Mouse (Mus musculus) mesoderm, embryonic 11.5 days (tissue): ENCODE data around the gene Mef2c.

Experiments
- DNase-seq: peaks from one replicate; pipeline ENCODE4 v3.0.0-alpha.2; 2012; ENCODE audit warnings: low read depth, low spot score

The Mef2c gene

GRCm38 (mm10) chr13:83571973-83572447, 68.2 kb downstream of the Mef2c start:
- DNase-seq, result no peak

- no peak for DNase-seq
These were observed 68.6 kb downstream of the Mef2c start for GRCm38 (mm10) chr13:83572469-83572868.

GRCm38 (mm10) chr13:83573327-83573726, 69.5 kb downstream of the Mef2c start:
- DNase-seq, result no peak

- no peak for DNase-seq
These were observed 70.2 kb downstream of the Mef2c start for GRCm38 (mm10) chr13:83573855-83574583.

GRCm38 (mm10) chr13:83574866-83575265, 71.0 kb downstream of the Mef2c start:
- no peak for DNase-seq

GRCm38 (mm10) chr13:83579410-83579809, 75.6 kb downstream of the Mef2c start:
- DNase-seq, result no peak

- no peak for DNase-seq
These were observed 77.0 kb downstream of the Mef2c start for GRCm38 (mm10) chr13:83580856-83581255.

- DNase-seq, result no peak
These were observed 78.7 kb downstream of the Mef2c start for GRCm38 (mm10) chr13:83582564-83582963.

- no peak for DNase-seq
These were observed 80.0 kb downstream of the Mef2c start for GRCm38 (mm10) chr13:83583881-83584280.

GRCm38 (mm10) chr13:83585359-83585758, 81.5 kb downstream of the Mef2c start:
- no peak for DNase-seq

GRCm38 (mm10) chr13:83588186-83588585, 84.4 kb downstream of the Mef2c start:
- DNase-seq, result no peak

- no peak for DNase-seq
These were observed 87.1 kb downstream of the Mef2c start for GRCm38 (mm10) chr13:83590886-83591285.

GRCm38 (mm10) chr13:83595429-83595828, 91.6 kb downstream of the Mef2c start:
- no peak for DNase-seq

GRCm38 (mm10) chr13:83596989-83597738, 93.3 kb downstream of the Mef2c start:
- no peak for DNase-seq

GRCm38 (mm10) chr13:83597739-83598210, 93.9 kb downstream of the Mef2c start:
- no peak for DNase-seq

- no peak for DNase-seq
These were observed 96.5 kb downstream of the Mef2c start for GRCm38 (mm10) chr13:83600301-83600700.

GRCm38 (mm10) chr13:83601741-83602140, 97.9 kb downstream of the Mef2c start:
- DNase-seq, result no peak

GRCm38 (mm10) chr13:83603373-83604265, 99.8 kb downstream of the Mef2c start:
- DNase-seq, result no peak

- DNase-seq, result no peak
These were observed 100.5 kb downstream of the Mef2c start for GRCm38 (mm10) chr13:83604320-83604719.

GRCm38 (mm10) chr13:83604785-83605184, 101.0 kb downstream of the Mef2c start:
- DNase-seq, result peak; percentile 59

- DNase-seq, result peak; percentile 66
These were observed 104.2 kb downstream of the Mef2c start for GRCm38 (mm10) chr13:83607883-83608581.
